Mouse (Mus musculus): ENCODE measurements around the gene Gm45713. TPM values are rescaled to one million over a fixed set of nuclear protein-coding genes. Genes with fewer than 3 reads are reported as not detected.
A peak's percentile ranks its signal among the peaks of the same experiment; 100 is the strongest.

Gene Gm45713
- total and polyA plus RNA-seq, 3 experiments: 3.9 TPM; not detected in 2

DNA sequence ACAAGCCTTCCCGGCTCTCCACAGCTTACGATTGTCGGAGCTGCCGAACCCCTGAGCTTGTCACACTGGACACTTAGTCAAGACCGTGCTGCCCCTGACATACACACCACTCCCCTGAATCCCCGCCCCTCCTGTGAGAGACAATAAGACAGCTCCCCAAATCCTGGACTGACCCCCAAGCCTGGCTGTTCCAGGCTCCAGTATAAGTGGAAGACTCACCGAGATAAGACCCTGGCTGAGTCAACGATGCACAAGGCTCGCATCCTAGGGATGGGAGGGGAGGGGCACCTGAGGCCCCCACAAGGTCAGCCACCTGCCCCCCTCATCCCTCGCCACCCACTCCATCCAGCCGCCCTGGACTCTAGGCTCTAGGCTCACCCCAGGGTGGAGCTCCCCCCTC lies 4.2 kb downstream of the Gm45713 start:
- Histone ChIP-seq H3K4me1 (ENCODE audit: control insufficient read depth in 1 of 2, insufficient read depth in 2 of 2, low read length in 2 of 2) (peaks cover 0 to 16% of the 10 kb centered on the region in 2 experiments; a peak in 3 of 4 replicates), H3K36me3 (ENCODE audit: control insufficient read depth in 1 of 2, insufficient read depth in 2 of 2, low read length in 2 of 2) (peaks cover 3 to 11% of the 10 kb centered on the region in 2 experiments; a peak in 3 of 4 replicates)

DNA sequence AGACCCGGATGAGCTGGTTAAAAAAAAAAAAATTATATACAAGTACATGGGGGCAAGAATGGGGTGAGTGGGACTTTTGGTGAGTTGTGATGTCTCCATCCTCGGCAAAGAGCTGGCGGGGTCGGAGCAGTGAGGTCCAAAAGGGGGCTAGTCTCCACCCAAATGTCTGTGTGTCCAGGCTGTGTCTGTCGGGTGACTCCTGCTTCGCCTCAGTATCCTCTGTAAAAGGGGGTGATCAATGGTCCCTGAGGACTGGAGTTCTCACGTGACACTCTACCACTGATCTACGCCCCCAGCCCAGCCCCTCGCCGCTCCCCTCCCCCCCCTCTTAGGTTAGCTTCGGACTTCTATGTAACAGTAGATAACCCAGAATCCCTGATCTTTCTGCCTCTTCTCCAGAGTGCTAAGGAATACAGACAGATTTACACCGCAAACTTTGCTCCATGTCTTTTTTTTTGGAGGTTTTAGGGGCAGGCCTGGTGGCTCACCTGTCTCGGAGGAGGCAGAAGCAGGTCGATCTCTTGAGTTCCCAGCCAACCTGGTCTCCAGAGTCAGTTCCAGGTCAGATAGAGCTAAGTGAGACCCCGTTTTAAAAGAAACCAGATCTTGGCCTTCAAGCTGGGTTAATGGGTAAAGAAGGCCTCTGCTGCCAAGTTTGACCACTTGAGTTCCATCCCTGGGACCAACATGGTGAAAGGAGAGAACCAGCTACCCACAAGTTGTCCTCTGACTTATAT lies 6.1 kb downstream of the Gm45713 start:
- TF ChIP-seq POLR2A (IDR thresholded peaks at IDR 0.05; ENCODE audit: control insufficient read depth in 1 of 2, insufficient read depth in 1 of 2, low read depth in 1 of 2, low read length in 2 of 2, poor library complexity in 1 of 2): no peak
- TF ChIP-seq NRF1 (IDR thresholded peaks at IDR 0.05; ENCODE audit: insufficient read depth, low read depth, low read length, poor library complexity, severe bottlenecking): no peak
- no peak for TF ChIP-seq POLR2AphosphoS5 (IDR thresholded peaks at IDR 0.05; ENCODE audit: borderline replicate concordance, low read depth, low read length)
- no peak for TF ChIP-seq MAX (IDR thresholded peaks at IDR 0.05; ENCODE audit: low read length)
- TF ChIP-seq MXI1 (IDR thresholded peaks at IDR 0.05; ENCODE audit: low read depth, low read length): no peak
- Histone ChIP-seq H3K27me3 (ENCODE audit: control insufficient read depth in 1 of 2, insufficient read depth in 2 of 2, low read length in 2 of 2) (no peaks in the 10 kb centered on the region), H3K79me2 (ENCODE audit: control insufficient read depth, insufficient read depth, low read length, poor library complexity) (peaks cover 45% of the 10 kb centered on the region), H3K4me3 (ENCODE audit: control insufficient read depth in 1 of 2, insufficient read depth in 1 of 2, low read depth in 2 of 2, low read length in 2 of 2) (peak overlapping the region; percentile 66 to 84), H3K9ac (ENCODE audit: control insufficient read depth, low read depth, low read length, poor library complexity, severe bottlenecking) (peak overlapping the region; percentile 77), H3K4me1 (ENCODE audit: control insufficient read depth in 1 of 2, insufficient read depth in 2 of 2, low read length in 2 of 2) (peaks cover 0 to 8% of the 10 kb centered on the region in 2 experiments; a peak in 2 of 4 replicates), H3K27ac (ENCODE audit: control insufficient read depth, low read depth, low read length) (peak overlapping the region; percentile 95), H3K9me3 (replicated peaks; ENCODE audit: insufficient read depth, low read length) (no peaks in the 10 kb centered on the region), H3K36me3 (ENCODE audit: control insufficient read depth in 1 of 2, insufficient read depth in 2 of 2, low read length in 2 of 2) (peaks cover 11 to 12% of the 10 kb centered on the region in 2 experiments)
- DNase-seq (ENCODE audit: low read depth, low spot score): no peak

More for the DNA sequence above, 4.2 kb downstream of the Gm45713 start:
- Histone ChIP-seq H3K9ac (ENCODE audit: control insufficient read depth, low read depth, low read length, poor library complexity, severe bottlenecking) (no peak overlapping the region), H3K4me3 (ENCODE audit: control insufficient read depth in 1 of 2, insufficient read depth in 1 of 2, low read depth in 2 of 2, low read length in 2 of 2) (no peak overlapping the region), H3K9me3 (replicated peaks; ENCODE audit: insufficient read depth, low read length) (no peaks in the 10 kb centered on the region), H3K27me3 (ENCODE audit: control insufficient read depth in 1 of 2, insufficient read depth in 2 of 2, low read length in 2 of 2) (no peaks in the 10 kb centered on the region), H3K79me2 (ENCODE audit: control insufficient read depth, insufficient read depth, low read length, poor library complexity) (peaks cover 30% of the 10 kb centered on the region), H3K27ac (ENCODE audit: control insufficient read depth, low read depth, low read length) (no peak overlapping the region)
- TF ChIP-seq MYC (IDR thresholded peaks at IDR 0.05; ENCODE audit: low read depth, low read length): no peak
- no peak for TF ChIP-seq GABPA (IDR thresholded peaks at IDR 0.05; ENCODE audit: low read depth, low read length)
- TF ChIP-seq POLR2AphosphoS5 (IDR thresholded peaks at IDR 0.05; ENCODE audit: borderline replicate concordance, low read depth, low read length): no peak
- TF ChIP-seq RCOR1 (IDR thresholded peaks at IDR 0.05; ENCODE audit: low read depth, low read length): no peak
- no peak for TF ChIP-seq RAD21 (IDR thresholded peaks at IDR 0.05; ENCODE audit: low read depth, low read length)
- no peak for DNase-seq (ENCODE audit: low read depth, low spot score)

DNA sequence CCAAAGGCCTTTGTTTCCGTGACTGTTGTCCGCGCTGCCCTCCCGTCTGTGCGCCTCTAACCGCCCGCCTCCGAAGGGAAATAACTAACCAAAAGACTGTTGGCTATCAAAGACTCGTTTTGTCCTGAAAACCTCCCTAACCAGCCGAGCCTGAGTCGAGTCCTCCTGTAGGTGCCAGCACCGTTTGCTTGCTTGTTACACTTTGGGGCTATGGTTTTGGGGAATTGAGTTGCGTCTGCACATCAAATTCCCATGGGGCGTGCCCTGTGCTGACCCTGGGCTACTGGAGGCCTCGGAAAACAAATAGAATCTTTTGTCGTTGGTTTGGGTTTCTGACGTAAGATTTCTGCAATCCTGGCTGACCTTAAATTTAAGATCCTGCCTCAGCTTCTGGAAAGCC lies 6.7 kb downstream of the Gm45713 start:
- Histone ChIP-seq H3K36me3 (ENCODE audit: control insufficient read depth in 1 of 2, insufficient read depth in 2 of 2, low read length in 2 of 2) (peaks cover 11 to 12% of the 10 kb centered on the region in 2 experiments), H3K4me1 (ENCODE audit: control insufficient read depth in 1 of 2, insufficient read depth in 2 of 2, low read length in 2 of 2) (peaks cover 0 to 6% of the 10 kb centered on the region in 2 experiments; a peak in 2 of 4 replicates)
- no peak for TF ChIP-seq ZMIZ1 (IDR thresholded peaks at IDR 0.05; ENCODE audit: low read depth, low read length)
- TF ChIP-seq POLR2A (IDR thresholded peaks at IDR 0.05; ENCODE audit: control insufficient read depth in 1 of 2, insufficient read depth in 1 of 2, low read depth in 1 of 2, low read length in 2 of 2, poor library complexity in 1 of 2): peak; percentile 55 to 70
- TF ChIP-seq HCFC1 (IDR thresholded peaks at IDR 0.05; ENCODE audit: low read depth, low read length): no peak
- no peak for TF ChIP-seq SIN3A (IDR thresholded peaks at IDR 0.05; ENCODE audit: low read length)
- no peak for TF ChIP-seq MAZ (IDR thresholded peaks at IDR 0.05; ENCODE audit: low read depth, low read length)
- no peak for TF ChIP-seq MYC (IDR thresholded peaks at IDR 0.05; ENCODE audit: low read depth, low read length)
- no peak for TF ChIP-seq MAX (IDR thresholded peaks at IDR 0.05; ENCODE audit: low read length)
- TF ChIP-seq TBP (IDR thresholded peaks at IDR 0.05; ENCODE audit: low read depth, low read length): peak; percentile 80

More for the DNA sequence above, 6.7 kb downstream of the Gm45713 start:
- peak; percentile 86 for DNase-seq (ENCODE audit: low read depth, low spot score)
- no peaks in the 10 kb centered on the region for H3K27me3 ChIP-seq (ENCODE audit: control insufficient read depth in 1 of 2, insufficient read depth in 2 of 2, low read length in 2 of 2)
- peaks cover 45% of the 10 kb centered on the region for H3K79me2 ChIP-seq (ENCODE audit: control insufficient read depth, insufficient read depth, low read length, poor library complexity)
- peak overlapping the region; percentile 77 for H3K9ac ChIP-seq (ENCODE audit: control insufficient read depth, low read depth, low read length, poor library complexity, severe bottlenecking)
- H3K4me3 ChIP-seq (ENCODE audit: control insufficient read depth in 1 of 2, insufficient read depth in 1 of 2, low read depth in 2 of 2, low read length in 2 of 2): peak overlapping the region; percentile 66 to 84
- H3K27ac ChIP-seq (ENCODE audit: control insufficient read depth, low read depth, low read length): peak overlapping the region; percentile 95
- H3K9me3 ChIP-seq (replicated peaks; ENCODE audit: insufficient read depth, low read length): no peaks in the 10 kb centered on the region

All from MEL (cell line).